Mouse (Mus musculus): ENCODE data around the gene Fbxw20.
"Not testable (repeated sequence)": the region's sequence is repeated elsewhere in the genome, so short reads cannot be mapped to it uniquely, and the experiment has no call there.

Fbxw20 gene

DNA sequence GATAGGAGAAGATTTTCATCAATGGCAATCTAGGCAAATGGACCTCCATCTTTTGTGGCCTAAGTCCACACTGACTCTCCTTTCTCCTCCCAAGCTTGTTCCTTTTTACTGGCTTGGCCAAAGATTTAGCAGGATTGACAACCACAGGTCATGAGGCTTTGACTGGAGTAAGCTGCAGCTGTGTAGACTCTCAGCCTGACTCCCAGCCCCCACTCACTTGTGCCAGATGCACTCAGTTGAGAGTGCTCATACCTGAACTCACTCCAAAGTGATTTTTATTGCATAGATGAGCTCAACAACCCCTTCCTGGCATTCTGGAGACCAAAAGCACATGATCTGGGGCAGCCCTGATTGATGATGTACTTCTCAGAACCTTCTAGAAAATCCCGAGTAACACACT is at the start of gene Fbxw20:
TSS of gene Fbxw20 (minus strand) at position 101 of the 400 bp plus-strand sequence.
- no peak for DNase-seq

GRCm38 (mm10) chr9:109263041-109263440 is 28.5 kb upstream of the Fbxw20 start:
- DNase-seq: no peak

DNA sequence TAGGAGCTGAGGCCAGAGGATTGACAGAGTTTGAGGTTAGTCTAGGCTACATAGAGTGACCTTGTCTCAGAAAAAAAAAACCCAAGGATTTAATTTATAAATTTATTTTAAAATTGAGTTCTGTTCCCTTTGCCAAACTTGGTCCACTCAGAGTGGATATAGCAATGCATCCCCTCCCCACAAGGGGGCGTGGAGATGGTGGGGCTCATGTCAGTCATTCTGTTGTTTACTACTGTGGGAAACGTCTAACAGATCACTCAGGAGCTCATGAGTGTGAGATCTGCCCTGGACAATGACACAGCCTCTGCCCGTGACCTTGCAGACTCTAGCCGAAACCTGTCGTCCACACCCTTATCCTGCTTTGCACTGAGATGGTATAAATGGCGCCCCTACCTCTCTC is 16.1 kb downstream of the Fbxw20 start:
- no peak for DNase-seq

DNA sequence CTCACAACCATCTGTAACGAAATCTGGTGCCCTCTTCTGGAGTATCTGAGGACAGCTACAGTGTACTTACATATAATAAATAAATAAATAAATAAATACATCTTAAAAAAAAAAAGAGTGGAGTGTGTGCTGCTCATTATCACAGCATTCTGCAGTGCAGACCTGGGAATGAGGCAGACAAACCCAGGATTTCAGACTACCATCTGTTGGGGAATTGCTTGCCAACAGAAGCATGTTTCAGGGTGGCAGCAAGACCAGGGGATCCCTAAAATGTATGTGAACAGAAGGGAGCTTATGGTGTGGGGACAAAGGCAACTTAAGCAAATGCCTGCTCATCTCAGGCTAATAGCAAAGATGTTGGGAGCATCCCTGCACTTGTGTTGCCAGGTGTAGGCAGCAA is 33.2 kb downstream of the Fbxw20 start:
- peak; percentile 8 to 9 for DNase-seq

- no peak for DNase-seq
Measured at GRCm38 (mm10) chr9:109200349-109200748, 34.2 kb downstream of the Fbxw20 start.

- DNase-seq: no peak
Measured at GRCm38 (mm10) chr9:109199353-109199752, 35.2 kb downstream of the Fbxw20 start.

- not testable (repeated sequence) for DNase-seq
Measured at GRCm38 (mm10) chr9:109195875-109196274, 38.7 kb downstream of the Fbxw20 start, which contains the start of gene Fbxw13. Gene Fbxw13 (minus strand): TSS chr9:109195975.

GRCm38 (mm10) chr9:109177208-109177607 is 57.3 kb downstream of the Fbxw20 start:
- DNase-seq: no peak

GRCm38 (mm10) chr9:109176301-109176700 is 58.3 kb downstream of the Fbxw20 start:
- DNase-seq: no peak
